Mouse (Mus musculus) activated CD4-positive, CD25-positive, alpha-beta regulatory T cell, adult 9 weeks (primary cell): ENCODE results near the gene Cacna1i. TPM values are rescaled to one million over a fixed set of nuclear protein-coding genes. Genes with fewer than 3 reads are reported as not detected.

Source experiments
- polyA plus RNA-seq: library from polyadenylated mRNA; unstranded; fragments of 100-300 nt; shearing (Covaris generic); gene quantifications from one replicate; pipeline ENCODE4 v1.2.1, GENCODE M21; 2017

Gene Cacna1i
- 0.02 TPM for polyA plus RNA-seq

DNA sequence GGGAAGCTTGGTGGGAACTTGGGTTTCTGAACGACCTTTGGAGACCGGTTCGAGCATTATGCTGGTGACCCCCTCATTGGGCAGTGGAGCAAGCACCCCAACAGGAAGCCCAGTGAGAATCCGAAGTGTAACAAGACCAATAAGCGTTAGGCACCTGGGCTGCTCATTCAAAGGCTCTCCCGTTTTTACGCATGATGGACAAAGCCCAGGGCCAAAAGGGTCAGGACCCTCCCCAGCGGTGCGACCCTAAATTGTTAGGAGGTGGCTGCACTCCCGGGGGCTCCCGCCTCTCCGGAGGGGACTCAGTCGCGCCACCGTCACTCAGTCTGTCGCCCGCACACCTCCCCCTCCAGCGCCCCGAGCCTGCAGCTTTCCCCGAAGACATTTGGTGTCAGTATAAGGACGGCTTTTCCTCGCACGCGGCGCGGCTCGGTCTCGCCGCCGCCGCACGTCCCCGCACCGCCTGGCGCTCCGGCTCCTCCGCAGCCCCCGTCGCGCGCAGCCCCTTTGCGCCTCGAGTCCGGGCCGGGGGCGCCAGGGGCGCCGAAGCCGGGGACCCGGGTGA is at the start of gene Cacna1i:
TSS of gene Cacna1i (plus strand) at position 388 of the 565 bp plus-strand sequence.

DNA sequence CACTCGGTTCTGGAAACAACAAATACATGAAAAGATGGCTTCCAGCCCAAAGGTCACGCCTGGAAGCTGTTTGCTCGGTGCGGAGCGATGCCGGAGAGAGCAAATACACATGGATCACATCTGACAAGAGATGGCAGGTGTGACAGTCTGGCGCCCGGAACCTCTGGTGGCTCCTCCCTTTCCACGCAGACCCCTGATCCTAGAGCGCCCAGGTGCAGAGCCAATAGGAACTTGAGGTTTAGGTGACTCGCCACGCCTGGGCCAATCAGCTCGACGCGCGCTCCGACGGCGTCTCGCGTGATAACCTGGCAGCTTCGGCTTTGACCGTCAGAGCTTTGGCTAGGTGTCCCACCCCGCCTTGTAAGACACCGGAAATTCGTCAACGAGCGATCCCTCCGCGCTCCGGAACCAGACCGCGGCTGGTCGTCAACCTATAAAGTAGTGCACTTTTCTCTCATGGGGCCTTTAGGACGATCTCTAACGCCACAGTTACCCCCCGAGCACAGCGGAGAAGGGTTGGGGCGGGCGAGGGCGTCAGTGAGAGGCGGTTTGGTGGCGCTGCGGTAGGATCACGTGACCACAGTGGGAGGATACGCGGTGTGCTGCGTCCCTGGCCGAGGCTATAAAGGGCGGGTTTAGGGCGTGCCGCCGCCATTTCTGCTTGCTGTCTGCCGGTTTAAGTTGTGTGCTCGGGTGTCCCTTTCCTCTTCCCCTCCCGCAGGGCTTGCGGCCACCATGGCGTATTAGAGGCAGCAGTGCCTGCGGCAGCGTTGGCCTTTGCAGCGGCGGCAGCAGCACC is 32.0 kb upstream of the Cacna1i start, which contains the start of gene Atf4:
TSS of gene Atf4 (plus strand) at position 338 of the 799 bp plus-strand sequence.

DNA sequence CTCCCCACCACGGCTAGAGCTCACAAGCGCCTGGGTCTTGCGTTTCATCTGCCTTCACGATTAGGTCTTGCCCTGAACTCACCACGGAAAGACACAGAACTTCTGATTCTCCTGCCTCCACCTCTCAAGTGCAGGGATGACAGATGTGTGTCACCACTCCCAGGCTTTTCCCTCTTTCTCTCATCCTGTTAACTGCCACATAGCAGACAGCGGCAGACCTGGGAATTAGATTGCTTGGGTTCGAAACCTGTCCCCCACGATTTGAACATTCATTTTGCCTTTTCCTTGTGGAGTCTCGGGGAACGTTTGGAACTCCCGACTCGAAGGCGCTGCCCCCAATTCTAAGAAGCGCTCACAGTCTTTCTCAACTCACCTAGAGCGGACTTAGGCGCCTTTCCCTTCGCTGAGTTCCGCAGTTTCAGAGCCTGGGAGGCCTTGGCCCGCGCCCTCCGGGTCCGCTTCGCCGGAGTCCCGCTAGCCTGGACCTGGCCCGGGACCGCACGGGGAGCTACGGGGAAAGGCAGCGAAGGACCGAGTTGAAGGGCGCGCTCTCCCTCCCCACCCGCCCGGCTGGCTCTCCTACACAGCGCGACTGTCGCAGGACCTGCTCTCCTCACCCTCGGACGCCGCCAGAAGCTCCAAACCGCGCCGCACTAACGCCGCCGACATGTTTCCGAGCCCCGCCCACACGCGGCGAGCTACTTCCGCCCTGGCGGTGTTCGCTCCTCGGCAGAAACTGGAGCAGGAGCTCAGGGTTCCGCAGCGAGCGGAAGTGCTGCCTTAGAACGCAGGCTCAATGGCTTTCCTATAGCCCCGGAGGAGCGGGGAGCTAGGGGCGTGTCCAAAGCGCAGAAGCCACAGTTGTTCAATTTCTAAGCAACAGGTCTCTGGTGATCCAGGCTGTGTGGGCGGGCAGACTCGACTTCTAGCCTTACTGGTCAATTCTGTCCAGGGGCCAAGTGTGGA is 23.1 kb upstream of the Cacna1i start, which contains the start of gene Rps19bp1:
TSS of gene Rps19bp1 (minus strand) at position 706 of the 966 bp plus-strand sequence.

Other genes with a start within 250 kb of the Cacna1i start
- 0.27 TPM for gene Syngr1, start 195.9 kb upstream of the Cacna1i start, polyA plus RNA-seq
- gene Rpl3, start 195.4 kb upstream of the Cacna1i start, polyA plus RNA-seq, result 1,708 TPM
- gene Tab1, start 154.1 kb upstream of the Cacna1i start, polyA plus RNA-seq, result 22.9 TPM
- not detected for gene Mgat3, start 113.5 kb upstream of the Cacna1i start, polyA plus RNA-seq
- 36.6 TPM for gene Mief1, start 53.2 kb upstream of the Cacna1i start, polyA plus RNA-seq
- not detected for gene AC140267.1, start 51.4 kb upstream of the Cacna1i start, polyA plus RNA-seq
- gene Atf4, start 32.1 kb upstream of the Cacna1i start, polyA plus RNA-seq, result 120 TPM
- gene Rps19bp1, start 22.9 kb upstream of the Cacna1i start, polyA plus RNA-seq, result 30.1 TPM